Mouse (Mus musculus): Measurements from ENCODE around the gene Galk1. TPM values are rescaled to one million over a fixed set of nuclear protein-coding genes. Genes with fewer than 3 reads are reported as not detected.
"Not testable (repeated sequence)": the region's sequence is repeated elsewhere in the genome, so short reads cannot be mapped to it uniquely, and the experiment has no call there.

Gene Galk1
- polyA plus RNA-seq, 1 experiment from 2014 or later: 59.5 TPM

DNA sequence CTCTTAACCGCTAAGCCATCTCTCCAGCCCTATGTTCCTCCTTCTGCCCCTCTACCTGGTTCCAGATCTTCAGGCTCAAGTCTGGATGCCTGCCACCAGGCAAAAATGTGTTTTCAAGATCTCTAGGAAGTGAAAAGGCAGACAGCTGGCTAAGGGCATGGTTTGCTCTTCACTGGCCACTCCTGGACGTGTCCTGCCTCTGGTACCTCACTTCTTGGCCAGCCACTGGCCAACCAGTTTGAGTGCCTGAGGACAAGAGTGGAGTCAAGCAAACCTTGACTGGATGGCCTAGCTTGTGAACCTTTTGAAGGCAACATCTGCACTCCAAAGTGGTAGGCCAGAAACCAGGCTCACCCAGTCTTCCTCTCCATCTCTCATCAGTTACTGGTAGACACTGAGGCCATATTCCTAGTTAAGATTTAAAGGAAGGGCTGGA is 7.5 kb upstream of the Galk1 start:
- ATAC-seq: no peak
- H3K9me3 ChIP-seq (replicated peaks; ENCODE audit: control insufficient read depth, low read length): no peaks in the 10 kb centered on the region
- no peak overlapping the region for H3K4me2 ChIP-seq (ENCODE audit: low read length)
- H3K27me3 ChIP-seq (replicated peaks; ENCODE audit: control insufficient read depth, insufficient read depth, low read length): no peaks in the 10 kb centered on the region
- no peak overlapping the region for H3K4me3 ChIP-seq (ENCODE audit: low read depth, low read length)
- no peak for DNase-seq (ENCODE audit: low spot score)
- no peak overlapping the region for H3K9ac ChIP-seq (ENCODE audit: low read length)
- 73% methylated on average over 2 of the region's 2 CpGs for WGBS
- peaks cover 7% of the 10 kb centered on the region; the same call in 1 of the 2 replicates for H3K4me1 ChIP-seq (ENCODE audit: control insufficient read depth, insufficient read depth, low read length)
- peaks cover 24% of the 10 kb centered on the region; the same call in 1 of the 2 replicates for H3K36me3 ChIP-seq (ENCODE audit: control insufficient read depth, insufficient read depth, low read length)
- H3K27ac ChIP-seq (ENCODE audit: low read depth, low read length): no peak overlapping the region

DNA sequence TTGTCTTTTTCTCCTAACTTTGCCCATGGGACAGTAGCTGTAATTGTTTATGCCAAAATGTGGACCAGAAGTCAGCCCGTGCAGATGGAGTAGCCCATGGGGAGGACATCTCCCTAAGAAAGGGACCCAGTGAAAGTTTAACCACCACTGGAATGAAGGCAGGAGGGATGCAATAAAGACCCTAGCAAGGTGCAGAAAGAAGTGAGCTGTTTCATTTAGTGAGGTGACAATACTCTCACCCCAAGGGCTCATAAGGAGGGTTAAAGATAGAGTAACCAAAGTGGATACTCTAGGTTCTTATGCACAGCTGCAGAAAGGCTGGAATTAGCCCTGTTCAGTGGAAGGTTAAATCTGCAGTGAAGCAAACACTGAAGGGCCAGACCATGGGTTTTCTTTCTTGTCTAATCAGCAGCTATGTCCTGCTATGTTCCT is 6.9 kb upstream of the Galk1 start:
- no peak overlapping the region for H3K4me2 ChIP-seq (ENCODE audit: low read length)
- ATAC-seq (no peak), DNase-seq (ENCODE audit: low spot score) (no peak)
- no peak overlapping the region for H3K4me3 ChIP-seq (ENCODE audit: low read depth, low read length)
- WGBS: 75% methylated on average over 1 of the region's 1 CpGs
- no peaks in the 10 kb centered on the region for H3K9me3 ChIP-seq (replicated peaks; ENCODE audit: control insufficient read depth, low read length)
- H3K27ac ChIP-seq (ENCODE audit: low read depth, low read length): no peak overlapping the region
- peaks cover 24% of the 10 kb centered on the region; the same call in 1 of the 2 replicates for H3K36me3 ChIP-seq (ENCODE audit: control insufficient read depth, insufficient read depth, low read length)
- H3K4me1 ChIP-seq (ENCODE audit: control insufficient read depth, insufficient read depth, low read length): peaks cover 7% of the 10 kb centered on the region; the same call in 1 of the 2 replicates
- no peaks in the 10 kb centered on the region for H3K27me3 ChIP-seq (replicated peaks; ENCODE audit: control insufficient read depth, insufficient read depth, low read length)
- H3K9ac ChIP-seq (ENCODE audit: low read length): no peak overlapping the region

DNA sequence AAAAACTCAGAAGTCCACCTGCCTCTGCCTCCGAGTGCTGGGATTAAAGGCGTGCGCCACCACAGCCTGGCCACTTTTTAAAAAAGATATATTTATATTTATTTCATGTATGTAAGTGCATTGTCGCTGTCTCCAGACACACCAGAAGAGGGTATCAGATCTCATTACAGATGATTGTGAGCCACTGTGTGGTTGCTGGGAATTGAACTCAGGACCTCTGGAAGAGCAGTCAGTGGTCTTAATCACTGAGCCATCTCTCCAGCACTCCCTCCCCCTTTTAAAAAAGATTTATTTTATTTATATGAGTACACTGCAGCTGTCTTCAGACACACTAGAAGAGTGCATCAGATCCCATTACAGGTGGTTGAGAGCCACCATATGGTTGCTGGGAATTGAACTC is 6.3 kb upstream of the Galk1 start:
- WGBS: 88% methylated on average over 4 of the region's 4 CpGs
- not testable (repeated sequence) for H3K27ac ChIP-seq (ENCODE audit: low read depth, low read length); H3K4me1 ChIP-seq (ENCODE audit: control insufficient read depth, insufficient read depth, low read length); H3K9ac ChIP-seq (ENCODE audit: low read length); H3K4me2 ChIP-seq (ENCODE audit: low read length); DNase-seq (ENCODE audit: low spot score); H3K4me3 ChIP-seq (ENCODE audit: low read depth, low read length); H3K9me3 ChIP-seq (replicated peaks; ENCODE audit: control insufficient read depth, low read length); H3K27me3 ChIP-seq (replicated peaks; ENCODE audit: control insufficient read depth, insufficient read depth, low read length); ATAC-seq
- peaks cover 24% of the 10 kb centered on the region; the same call in 1 of the 2 replicates for H3K36me3 ChIP-seq (ENCODE audit: control insufficient read depth, insufficient read depth, low read length)

DNA sequence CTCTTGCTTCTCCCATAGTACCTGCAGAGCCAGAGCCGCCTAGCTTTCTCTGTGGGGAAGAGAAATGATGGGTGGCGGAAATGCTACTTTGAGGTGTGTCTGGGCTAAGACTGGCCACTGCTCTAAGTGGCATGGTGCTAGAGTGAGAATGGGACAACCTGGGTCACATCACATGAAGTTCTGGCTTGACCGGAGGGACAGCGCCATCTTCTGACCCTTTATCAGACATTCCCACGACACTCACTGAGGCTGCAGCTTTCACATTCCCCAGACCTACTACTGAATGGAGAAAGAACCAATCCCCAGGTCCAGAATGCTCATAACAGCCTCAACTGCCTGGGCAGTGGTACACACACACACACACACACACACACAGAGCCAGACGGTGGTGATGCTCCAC is 5.6 kb upstream of the Galk1 start:
- ATAC-seq (no peak), DNase-seq (ENCODE audit: low spot score) (no peak)
- H3K9ac ChIP-seq (ENCODE audit: low read length): no peak overlapping the region
- no peak overlapping the region for H3K4me3 ChIP-seq (ENCODE audit: low read depth, low read length)
- WGBS: 29% methylated on average over 6 of the region's 6 CpGs
- no peak overlapping the region for H3K4me2 ChIP-seq (ENCODE audit: low read length)
- no peaks in the 10 kb centered on the region for H3K9me3 ChIP-seq (replicated peaks; ENCODE audit: control insufficient read depth, low read length)
- peaks cover 7% of the 10 kb centered on the region; the same call in 1 of the 2 replicates for H3K4me1 ChIP-seq (ENCODE audit: control insufficient read depth, insufficient read depth, low read length)
- H3K36me3 ChIP-seq (ENCODE audit: control insufficient read depth, insufficient read depth, low read length): peaks cover 20% of the 10 kb centered on the region; the same call in 1 of the 2 replicates
- no peaks in the 10 kb centered on the region for H3K27me3 ChIP-seq (replicated peaks; ENCODE audit: control insufficient read depth, insufficient read depth, low read length)
- no peak overlapping the region for H3K27ac ChIP-seq (ENCODE audit: low read depth, low read length)

DNA sequence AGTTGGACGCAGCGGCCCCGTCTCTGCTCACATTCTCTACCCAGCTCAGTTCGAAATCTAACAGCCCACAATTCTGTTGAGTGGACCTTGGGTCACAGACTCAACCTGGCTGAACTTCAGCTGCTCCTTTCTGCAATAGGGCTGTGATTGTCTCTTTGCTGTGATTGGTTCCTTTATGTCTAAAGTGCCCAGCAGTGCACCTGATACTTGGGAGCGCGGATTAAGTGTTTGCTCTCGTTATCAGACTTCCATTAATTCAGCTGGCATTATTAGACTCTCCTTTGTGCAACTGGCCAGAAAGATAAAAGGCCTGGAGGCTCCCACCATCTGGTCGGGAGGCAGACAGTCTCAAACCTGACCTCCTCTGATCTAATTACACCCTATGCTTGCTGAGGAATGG is 2.3 kb upstream of the Galk1 start:
- WGBS: 42% methylated on average over 8 of the region's 8 CpGs
- no peak overlapping the region for H3K4me3 ChIP-seq (ENCODE audit: low read depth, low read length)
- no peak overlapping the region for H3K27ac ChIP-seq (ENCODE audit: low read depth, low read length)
- H3K27me3 ChIP-seq (replicated peaks; ENCODE audit: control insufficient read depth, insufficient read depth, low read length): no peaks in the 10 kb centered on the region
- no peaks in the 10 kb centered on the region for H3K36me3 ChIP-seq (ENCODE audit: control insufficient read depth, insufficient read depth, low read length)
- H3K4me1 ChIP-seq (ENCODE audit: control insufficient read depth, insufficient read depth, low read length): no peaks in the 10 kb centered on the region; the same call in 1 of the 2 replicates
- H3K9ac ChIP-seq (ENCODE audit: low read length): no peak overlapping the region
- no peak overlapping the region for H3K4me2 ChIP-seq (ENCODE audit: low read length)
- ATAC-seq (no peak), DNase-seq (ENCODE audit: low spot score) (no peak)
- no peaks in the 10 kb centered on the region for H3K9me3 ChIP-seq (replicated peaks; ENCODE audit: control insufficient read depth, low read length)

- WGBS: 18% methylated on average over 14 of the region's 14 CpGs
- no peaks in the 10 kb centered on the region; the same call in 1 of the 2 replicates for H3K4me1 ChIP-seq (ENCODE audit: control insufficient read depth, insufficient read depth, low read length)
- ATAC-seq (0 out of 2 replicates have a peak, but pooled peaks have one; percentile 1), DNase-seq (ENCODE audit: low spot score) (no peak)
- no peaks in the 10 kb centered on the region for H3K9me3 ChIP-seq (replicated peaks; ENCODE audit: control insufficient read depth, low read length)
- peak overlapping the region; percentile 79 for H3K9ac ChIP-seq (ENCODE audit: low read length)
- H3K4me2 ChIP-seq (ENCODE audit: low read length): peak overlapping the region; percentile 79
- peak overlapping the region; percentile 78; the same call in 1 of the 2 replicates for H3K27ac ChIP-seq (ENCODE audit: low read depth, low read length)
- H3K27me3 ChIP-seq (replicated peaks; ENCODE audit: control insufficient read depth, insufficient read depth, low read length): no peaks in the 10 kb centered on the region
- H3K4me3 ChIP-seq (ENCODE audit: low read depth, low read length): peak overlapping the region; percentile 54
- peaks cover 17% of the 10 kb centered on the region for H3K36me3 ChIP-seq (ENCODE audit: control insufficient read depth, insufficient read depth, low read length)
Measured at GRCm38 (mm10) chr11:116011529-116012261, 824 bp downstream of the Galk1 start.

GRCm38 (mm10) chr11:116010948-116011347 is 1.6 kb downstream of the Galk1 start:
- H3K27ac ChIP-seq (ENCODE audit: low read depth, low read length): no peak overlapping the region
- H3K9me3 ChIP-seq (replicated peaks; ENCODE audit: control insufficient read depth, low read length): no peaks in the 10 kb centered on the region
- no peak overlapping the region for H3K4me3 ChIP-seq (ENCODE audit: low read depth, low read length)
- H3K4me2 ChIP-seq (ENCODE audit: low read length): no peak overlapping the region
- no peaks in the 10 kb centered on the region; the same call in 1 of the 2 replicates for H3K4me1 ChIP-seq (ENCODE audit: control insufficient read depth, insufficient read depth, low read length)
- DNase-seq (ENCODE audit: low spot score): no peak
- H3K27me3 ChIP-seq (replicated peaks; ENCODE audit: control insufficient read depth, insufficient read depth, low read length): no peaks in the 10 kb centered on the region
- WGBS: 80% methylated on average over 5 of the region's 5 CpGs
- no peak for ATAC-seq
- no peak overlapping the region for H3K9ac ChIP-seq (ENCODE audit: low read length)
- H3K36me3 ChIP-seq (ENCODE audit: control insufficient read depth, insufficient read depth, low read length): peaks cover 17% of the 10 kb centered on the region

GRCm38 (mm10) chr11:116010146-116010545 is 2.4 kb downstream of the Galk1 start:
- Histone ChIP-seq H3K4me3 (ENCODE audit: low read depth, low read length) (no peak overlapping the region), H3K4me1 (ENCODE audit: control insufficient read depth, insufficient read depth, low read length) (no peaks in the 10 kb centered on the region; the same call in 1 of the 2 replicates), H3K27me3 (replicated peaks; ENCODE audit: control insufficient read depth, insufficient read depth, low read length) (no peaks in the 10 kb centered on the region), H3K9me3 (replicated peaks; ENCODE audit: control insufficient read depth, low read length) (no peaks in the 10 kb centered on the region), H3K4me2 (ENCODE audit: low read length) (no peak overlapping the region), H3K36me3 (ENCODE audit: control insufficient read depth, insufficient read depth, low read length) (peaks cover 17% of the 10 kb centered on the region), H3K27ac (ENCODE audit: low read depth, low read length) (no peak overlapping the region), H3K9ac (ENCODE audit: low read length) (no peak overlapping the region)
- no peak for DNase-seq (ENCODE audit: low spot score)
- WGBS: 90% methylated on average over 8 of the region's 8 CpGs
- no peak for ATAC-seq

- no peaks in the 10 kb centered on the region for H3K27me3 ChIP-seq (replicated peaks; ENCODE audit: control insufficient read depth, insufficient read depth, low read length)
- DNase-seq (ENCODE audit: low spot score) (no peak), ATAC-seq (no peak)
- no peak overlapping the region for H3K27ac ChIP-seq (ENCODE audit: low read depth, low read length)
- H3K9me3 ChIP-seq (replicated peaks; ENCODE audit: control insufficient read depth, low read length): no peaks in the 10 kb centered on the region
- peaks cover 17% of the 10 kb centered on the region for H3K36me3 ChIP-seq (ENCODE audit: control insufficient read depth, insufficient read depth, low read length)
- no peak overlapping the region for H3K4me3 ChIP-seq (ENCODE audit: low read depth, low read length)
- H3K9ac ChIP-seq (ENCODE audit: low read length): no peak overlapping the region
- no peak overlapping the region for H3K4me2 ChIP-seq (ENCODE audit: low read length)
- H3K4me1 ChIP-seq (ENCODE audit: control insufficient read depth, insufficient read depth, low read length): peaks cover 2% of the 10 kb centered on the region; the same call in 1 of the 2 replicates
- 89% methylated on average over 11 of the region's 11 CpGs for WGBS
Measured at GRCm38 (mm10) chr11:116009661-116010060, 2.9 kb downstream of the Galk1 start.
